Mouse (Mus musculus) stomach, postnatal 0 days (tissue): ENCODE results near the gene Xpc.

ENCODE experiments used
- CTCF ChIP-seq: IDR thresholded peaks from 2 replicates; pipeline ENCODE4 v1.5.1; 2016; ENCODE audit warnings: antibody characterized with exemption, low read depth, mild to moderate bottlenecking, moderate library complexity
- EP300 ChIP-seq: optimal IDR thresholded peaks from 2 replicates; pipeline ENCODE3; 2016; ENCODE audit warnings: antibody characterized with exemption

DNA sequence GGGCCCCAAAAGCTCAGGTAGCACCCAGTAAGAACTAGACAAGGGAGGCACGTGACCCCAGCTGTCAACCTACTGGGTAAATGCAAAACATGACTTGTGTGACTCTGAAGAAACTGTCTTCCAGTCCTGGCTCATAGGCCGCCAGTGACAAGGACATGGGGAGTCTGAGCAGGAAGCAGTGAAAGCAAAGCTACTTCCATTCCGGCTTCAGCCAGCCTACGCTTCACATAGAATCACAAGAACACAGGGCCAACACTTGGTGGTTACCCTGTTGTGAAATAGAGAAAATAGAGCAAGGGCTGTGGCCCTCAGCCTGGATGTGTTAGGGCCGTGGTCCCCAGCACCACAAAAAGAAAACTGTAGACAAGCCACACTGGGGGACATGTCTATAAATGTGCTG, 7.1 kb upstream of the Xpc start:
- no peak for TF ChIP-seq CTCF
- no peak for TF ChIP-seq EP300
